Mouse (Mus musculus) mouse embryonic stem cell (cell line): ENCODE results near the gene Wipf1.

ENCODE experiments used
- in situ Hi-C, 2 experiments: fragments of 300-500 bp; cut with MboI; formaldehyde crosslinking; loops; 1 replicate in 1 of 2; 3 replicates in 1 of 2; pipeline ENCODE4 v1.14.3; 2019 to 2020; ENCODE audit warnings: low sequenced_read_pairs in 2 of 2, low pct_unique_long_range_greater_than_20kb in 1 of 2, mixed read lengths in 1 of 2; ENCODE audit not compliant: unreplicated experiment in 1 of 2

Wipf1 gene

DNA sequence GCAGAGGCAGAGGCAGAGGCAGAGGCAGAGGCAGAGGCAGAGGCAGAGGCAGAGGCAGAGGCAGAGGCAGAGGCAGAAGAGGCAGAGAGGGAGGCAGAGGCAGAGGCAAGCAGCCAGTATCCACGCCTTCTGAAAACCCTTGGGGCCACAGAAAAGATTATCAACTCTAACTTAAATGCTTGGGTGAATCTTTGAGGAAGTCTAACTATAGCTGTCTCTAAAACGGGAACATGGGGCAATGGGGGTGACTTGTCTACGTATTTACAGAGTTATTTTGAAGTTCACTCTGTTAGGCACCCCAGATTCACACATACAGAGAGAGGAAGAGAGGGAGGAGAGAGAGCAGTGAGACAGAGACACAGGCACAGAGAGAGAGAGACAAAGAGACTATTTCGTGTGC lies 74.0 kb downstream of the Wipf1 start:
- in situ Hi-C loops, result no loop called here

GRCm38 (mm10) chr2:73454682-73455081 lies 74.9 kb downstream of the Wipf1 start:
- in situ Hi-C loops, result no loop called here

DNA sequence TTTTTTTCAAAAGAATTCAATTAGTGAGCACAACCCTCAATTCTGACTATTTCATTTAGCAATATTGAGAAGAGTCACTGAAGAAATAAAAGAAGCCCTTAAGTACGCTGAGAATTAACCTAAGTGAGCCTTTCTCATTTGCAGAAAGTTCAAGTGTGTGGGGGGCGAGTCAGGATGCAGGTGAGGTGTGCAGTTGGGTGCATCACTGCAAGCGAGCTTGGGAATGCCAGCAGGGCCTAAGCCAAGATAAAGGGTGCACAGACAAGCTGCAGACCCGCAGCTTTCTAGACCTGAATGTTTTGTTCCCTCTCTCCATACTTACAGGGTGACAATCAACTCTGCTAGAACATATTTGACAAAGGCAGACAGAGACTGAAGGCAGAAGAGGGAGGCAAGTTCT lies 75.3 kb downstream of the Wipf1 start:
- in situ Hi-C loops, result no loop called here

- in situ Hi-C loops, result no loop called here
Measured at GRCm38 (mm10) chr2:73453717-73454116, 75.8 kb downstream of the Wipf1 start.

DNA sequence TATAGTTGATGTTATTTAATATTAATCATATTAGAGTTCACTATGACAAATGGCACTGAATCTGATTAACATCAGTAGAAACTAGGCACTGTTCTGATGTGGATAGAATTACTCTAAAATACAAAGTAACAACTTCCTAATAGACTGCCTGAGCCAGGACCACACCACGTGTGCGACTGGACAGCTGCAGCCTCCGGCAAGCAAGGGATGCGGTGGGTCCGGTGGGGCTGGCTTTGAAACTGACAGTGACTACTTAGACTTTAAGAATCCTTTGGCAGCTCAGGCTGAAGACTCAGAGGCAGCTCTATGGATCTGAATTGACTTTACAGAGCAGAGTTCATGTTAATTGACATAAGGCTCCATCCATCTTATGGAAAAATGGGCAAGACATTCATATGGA lies 76.4 kb downstream of the Wipf1 start:
- in situ Hi-C loops, result no loop called here

DNA sequence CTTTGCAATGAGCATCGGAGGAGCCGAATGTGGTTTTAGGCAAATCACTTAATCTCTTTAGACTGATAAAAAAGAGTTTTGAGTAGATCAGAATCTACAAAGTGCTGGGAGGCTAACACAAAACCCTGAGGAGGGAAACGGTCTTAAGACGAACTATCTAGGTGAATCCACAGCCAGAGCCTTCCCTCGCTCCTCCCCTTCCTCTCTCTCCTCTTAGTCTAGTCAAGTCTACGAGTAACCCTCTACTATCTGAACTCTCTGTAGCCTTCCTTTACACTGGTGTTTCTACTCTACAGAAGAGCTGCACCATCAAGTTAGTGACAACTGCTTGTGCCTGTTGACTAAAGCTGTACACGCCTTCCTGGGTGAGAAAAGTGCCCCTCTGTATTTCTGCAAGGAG lies 77.0 kb downstream of the Wipf1 start:
- in situ Hi-C loops, result no loop called here

DNA sequence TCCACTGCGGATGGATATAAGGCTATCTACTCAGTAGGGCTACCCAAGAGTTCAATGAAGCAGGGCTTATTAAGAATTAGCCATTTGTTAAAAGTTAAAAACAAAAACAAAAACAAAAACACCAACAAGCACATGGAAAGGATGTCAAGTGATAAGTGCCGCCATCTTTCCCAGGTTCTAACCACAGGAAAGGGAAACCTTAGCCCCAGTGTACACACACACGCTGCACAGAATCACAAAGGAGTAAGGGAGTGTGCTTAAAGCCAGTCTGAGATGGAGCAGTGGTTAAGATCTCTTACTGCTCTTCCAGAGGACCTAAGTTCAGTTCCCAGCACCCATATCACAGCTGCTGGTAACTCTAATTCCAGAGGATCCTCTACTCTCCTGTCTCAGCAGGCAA lies 78.0 kb downstream of the Wipf1 start:
- in situ Hi-C loops, result no loop called here

DNA sequence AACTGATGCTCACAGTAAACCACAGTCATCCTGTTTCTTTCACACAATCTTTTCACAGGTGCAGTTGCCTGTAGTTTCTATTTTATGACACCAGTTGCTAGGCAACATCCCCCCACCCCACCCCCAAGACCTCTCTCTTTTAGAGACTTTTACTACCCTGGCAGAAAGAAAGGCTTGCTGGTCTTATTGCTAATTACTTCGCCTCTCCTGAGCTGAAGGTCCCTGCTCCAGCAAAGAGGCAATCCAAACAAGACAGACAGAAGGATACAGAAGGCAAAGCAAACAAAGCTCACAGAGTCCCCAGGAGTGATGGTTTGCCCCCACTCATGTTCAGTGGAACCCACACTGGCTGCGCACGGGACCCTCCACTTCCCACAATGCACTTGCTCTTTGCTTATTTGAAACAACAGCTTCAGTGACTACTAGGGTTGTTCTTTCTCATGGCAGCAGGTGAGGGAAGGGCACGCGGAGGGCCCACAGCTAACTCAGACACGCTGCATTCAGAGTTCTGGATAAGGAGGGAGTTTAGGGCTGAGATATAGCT lies 79.3 kb downstream of the Wipf1 start:
- in situ Hi-C loops, result no loop called here

GRCm38 (mm10) chr2:73443985-73444384 lies 85.5 kb downstream of the Wipf1 start:
- in situ Hi-C loops, result no loop called here

GRCm38 (mm10) chr2:73442015-73442414 lies 87.5 kb downstream of the Wipf1 start:
- in situ Hi-C loops, result no loop called here

DNA sequence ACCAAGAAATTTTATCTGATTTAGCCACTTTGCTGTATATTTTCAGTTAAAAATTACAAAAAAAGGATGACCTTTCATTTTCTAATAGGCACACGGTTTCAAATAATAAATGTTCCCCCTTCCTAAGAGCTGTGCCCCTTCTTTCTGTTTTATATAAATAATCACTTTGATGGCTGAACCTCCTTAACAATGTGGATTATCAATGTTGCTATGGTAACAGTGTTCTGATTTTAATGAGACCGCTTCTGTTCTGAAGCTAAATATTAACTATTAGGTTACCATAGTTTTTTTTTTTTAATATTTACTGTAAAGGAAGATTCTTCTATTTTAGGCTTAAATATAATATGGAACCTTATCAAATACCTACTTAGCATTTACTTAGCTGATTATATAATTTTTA lies 89.2 kb downstream of the Wipf1 start:
- in situ Hi-C loops, result no loop called here

GRCm38 (mm10) chr2:73436976-73437375 lies 92.6 kb downstream of the Wipf1 start:
- in situ Hi-C loops, result no loop called here

- in situ Hi-C loops, result no loop called here
Measured at GRCm38 (mm10) chr2:73435847-73436246, 93.7 kb downstream of the Wipf1 start.

- in situ Hi-C loops, result no loop called here
Measured at GRCm38 (mm10) chr2:73431959-73432396, 97.6 kb downstream of the Wipf1 start.

DNA sequence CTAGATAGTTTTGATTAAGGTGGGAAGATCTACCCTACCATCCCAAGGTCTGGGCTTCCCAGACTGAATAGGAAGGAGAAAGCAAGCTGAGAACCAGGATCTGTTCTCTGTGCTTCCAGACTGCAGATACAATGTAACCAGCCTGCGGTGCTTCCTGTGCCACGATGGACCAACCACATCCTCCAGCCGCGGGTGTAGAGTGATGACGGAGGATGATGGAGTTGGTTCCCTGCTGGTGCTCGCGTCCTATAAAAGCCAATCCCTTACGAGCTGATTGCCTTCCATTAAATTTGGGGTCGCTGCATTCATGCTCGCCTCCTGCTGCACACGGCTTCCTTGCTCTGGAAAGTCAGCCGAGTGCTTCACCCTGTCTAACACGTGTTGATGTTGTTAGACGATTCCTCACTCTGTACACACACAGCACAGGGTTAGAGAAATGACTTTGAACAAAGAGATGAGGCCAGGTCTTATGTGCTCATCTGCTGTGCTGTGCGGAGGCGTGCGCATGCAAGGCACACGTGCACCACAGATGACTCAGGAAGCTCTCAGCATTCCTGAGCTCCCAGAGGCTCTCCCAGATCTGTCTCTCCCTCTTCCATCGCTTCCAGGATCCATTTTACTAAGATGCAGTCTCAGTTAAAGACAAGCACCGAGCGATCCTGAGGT lies 100.6 kb downstream of the Wipf1 start:
- in situ Hi-C loops, result no loop called here

- in situ Hi-C loops, result no loop called here
Measured at GRCm38 (mm10) chr2:73427293-73427692, 102.2 kb downstream of the Wipf1 start.

- in situ Hi-C loops, result no loop called here
Measured at GRCm38 (mm10) chr2:73425822-73426221, 103.7 kb downstream of the Wipf1 start.

- in situ Hi-C loops, result loop anchor here in 1 of 2 experiments (25.0 kb wide), 1 partner anchor 332 kb away; no protein-coding TSS in a partner anchor
Measured at GRCm38 (mm10) chr2:73419730-73420129, 109.8 kb downstream of the Wipf1 start.

DNA sequence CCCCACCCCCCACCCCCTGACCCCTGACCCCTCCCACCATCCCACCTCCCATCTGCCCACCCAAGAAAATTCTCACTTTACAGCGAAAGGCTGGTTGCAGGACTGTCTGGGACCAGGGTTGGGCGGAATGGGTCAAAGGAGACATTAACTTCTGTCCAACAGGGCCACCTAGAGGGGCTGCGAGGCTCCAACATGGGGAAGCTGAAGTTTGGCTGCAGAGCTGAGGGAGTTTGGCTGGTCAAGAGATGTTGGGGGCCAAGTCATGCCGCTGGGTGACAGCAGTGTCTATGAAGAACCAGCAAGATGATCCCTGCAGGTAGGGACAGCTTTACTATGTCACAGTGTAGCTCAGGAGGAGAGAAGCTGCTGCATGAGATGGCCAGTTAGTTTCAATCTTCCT lies 110.2 kb downstream of the Wipf1 start:
- in situ Hi-C loops, result loop anchor here in 1 of 2 experiments (25.0 kb wide), 1 partner anchor 332 kb away; no protein-coding TSS in a partner anchor

GRCm38 (mm10) chr2:73415892-73416291 lies 113.6 kb downstream of the Wipf1 start:
- in situ Hi-C loops, result loop anchor here in 1 of 2 experiments (25.0 kb wide), 1 partner anchor 329 kb away; no protein-coding TSS in a partner anchor
